Mouse (Mus musculus): ENCODE measurements around the gene Vtn.
A peak's percentile ranks its signal among the peaks of the same experiment; 100 is the strongest.
"Not testable (repeated sequence)": the region's sequence is repeated elsewhere in the genome, so short reads cannot be mapped to it uniquely, and the experiment has no call there.

Vtn gene

DNA sequence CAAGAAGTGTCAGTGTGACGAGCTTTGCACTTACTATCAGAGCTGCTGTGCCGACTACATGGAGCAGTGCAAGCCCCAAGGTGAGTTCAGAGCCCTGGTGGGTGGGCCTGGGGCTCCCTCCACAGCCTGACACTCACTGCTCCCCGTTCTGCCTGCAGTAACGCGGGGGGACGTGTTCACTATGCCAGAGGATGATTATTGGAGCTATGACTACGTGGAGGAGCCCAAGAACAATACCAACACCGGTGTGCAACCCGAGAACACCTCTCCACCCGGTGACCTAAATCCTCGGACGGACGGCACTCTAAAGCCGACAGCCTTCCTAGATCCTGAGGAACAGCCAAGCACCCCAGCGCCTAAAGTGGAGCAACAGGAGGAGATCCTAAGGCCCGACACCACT is 652 bp downstream of the Vtn start:
- no peak for DNase-seq

DNA sequence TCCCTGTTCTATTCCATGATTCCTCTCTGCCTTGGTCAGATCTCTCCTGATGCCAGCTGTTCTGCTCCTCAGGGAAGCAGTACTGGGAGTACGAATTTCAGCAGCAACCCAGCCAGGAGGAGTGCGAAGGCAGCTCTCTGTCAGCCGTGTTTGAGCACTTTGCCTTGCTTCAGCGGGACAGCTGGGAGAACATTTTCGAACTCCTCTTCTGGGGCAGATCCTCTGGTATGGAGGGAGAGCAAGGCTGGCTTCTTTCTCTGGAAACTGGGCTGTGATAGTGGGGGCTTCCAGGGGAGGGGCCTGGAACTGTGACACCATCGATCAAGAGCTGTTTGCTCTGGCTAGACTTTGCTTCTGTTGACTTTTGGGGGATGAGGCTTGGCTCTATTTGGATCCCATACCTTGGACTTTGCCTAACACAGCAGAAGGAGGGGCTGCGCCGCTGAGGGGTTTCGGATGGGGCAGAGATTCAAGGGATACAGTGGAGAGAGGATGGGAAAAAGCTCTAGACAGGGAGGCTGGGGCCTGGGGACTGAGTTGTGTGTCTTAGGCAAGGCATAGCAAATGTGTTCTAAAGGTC is 1.8 kb downstream of the Vtn start:
- DNase-seq, result no peak

DNA sequence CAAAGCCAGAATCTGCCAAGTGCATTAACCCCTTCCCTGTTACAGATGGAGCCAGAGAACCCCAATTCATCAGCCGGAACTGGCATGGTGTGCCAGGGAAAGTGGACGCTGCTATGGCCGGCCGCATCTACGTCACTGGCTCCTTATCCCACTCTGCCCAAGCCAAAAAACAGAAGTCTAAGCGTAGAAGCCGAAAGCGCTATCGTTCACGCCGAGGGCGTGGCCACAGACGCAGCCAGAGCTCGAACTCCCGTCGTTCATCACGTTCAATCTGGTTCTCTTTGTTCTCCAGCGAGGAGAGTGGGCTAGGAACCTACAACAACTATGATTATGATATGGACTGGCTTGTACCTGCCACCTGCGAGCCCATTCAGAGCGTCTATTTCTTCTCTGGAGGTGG is 2.6 kb downstream of the Vtn start:
- no peak for DNase-seq

DNA sequence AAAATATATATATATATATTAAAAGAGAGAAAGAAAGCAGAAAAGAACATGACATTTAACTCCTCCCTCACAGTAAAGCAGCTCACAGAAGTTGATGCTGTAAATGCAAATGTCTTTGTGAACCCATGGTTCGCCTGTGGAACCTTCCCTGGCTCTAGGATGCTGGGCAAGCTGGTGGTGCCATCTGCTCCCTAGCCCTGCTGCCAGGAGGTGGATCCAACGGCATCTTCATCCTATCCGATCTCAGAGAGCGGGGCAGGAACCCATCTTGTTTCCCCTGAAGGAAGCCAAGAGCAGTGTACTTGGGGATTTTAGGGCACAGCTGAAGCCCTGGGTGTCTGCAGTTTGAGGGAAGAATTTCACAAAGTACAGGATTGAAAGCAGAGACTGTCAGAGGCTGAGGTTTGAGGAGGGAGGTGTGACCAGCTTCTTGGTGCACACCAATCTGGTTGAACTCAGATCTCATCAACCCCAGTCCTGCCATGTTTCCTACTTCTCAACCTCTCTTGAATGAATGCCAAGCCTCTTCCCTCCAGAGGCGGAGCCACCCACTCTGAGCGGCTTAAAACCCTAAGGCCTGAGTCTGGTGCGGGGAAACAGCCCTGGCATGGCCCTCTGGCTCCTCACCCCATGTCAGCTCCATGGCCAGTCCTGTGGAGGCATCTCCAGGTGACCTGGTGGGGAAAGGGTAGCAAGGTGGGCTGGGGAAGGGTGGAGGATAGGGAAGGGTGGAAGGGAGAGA is 4.2 kb downstream of the Vtn start, which contains the start of gene Sebox:
Gene Sebox (plus strand): TSS at position 539 of the 742 bp plus-strand sequence.
- DNase-seq, result peak; percentile 77

DNA sequence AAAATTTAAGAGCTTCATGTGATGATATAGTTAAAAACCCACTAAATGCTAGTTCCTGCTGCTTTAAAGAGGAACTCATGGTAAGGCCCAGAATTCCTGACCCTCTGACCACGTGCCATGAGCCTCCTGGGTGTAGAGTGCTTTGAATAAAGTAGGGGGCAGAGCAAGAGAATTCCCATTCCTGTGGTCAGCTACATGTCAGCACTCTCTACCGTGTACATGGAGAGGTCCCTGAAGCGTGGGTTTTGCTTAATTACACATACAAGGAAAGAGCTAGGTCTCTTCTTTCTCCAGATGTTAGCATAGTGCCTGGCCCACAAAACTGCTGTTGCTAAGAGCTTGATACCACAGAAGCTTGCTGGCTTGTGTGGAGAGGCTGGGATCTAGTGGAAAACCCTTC is 6.5 kb downstream of the Vtn start:
- DNase-seq, result no peak

DNA sequence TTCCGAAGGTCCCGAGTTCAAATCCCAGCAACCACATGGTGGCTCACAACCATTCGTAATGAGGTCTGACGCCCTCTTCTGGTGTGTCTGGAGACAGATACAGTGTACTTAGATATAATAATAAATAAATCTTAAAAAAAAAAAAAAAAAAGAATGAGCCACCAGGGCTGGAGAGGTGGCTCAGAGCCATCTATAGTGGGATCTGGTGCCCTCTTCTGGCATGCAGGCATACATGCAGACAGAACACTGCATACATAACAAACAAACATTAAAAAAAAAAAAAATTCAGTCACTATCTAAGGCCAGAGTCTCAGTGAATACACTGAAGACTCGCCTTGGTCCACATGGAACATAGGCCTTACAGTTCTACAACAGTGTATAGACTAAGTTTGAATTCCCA is 10.3 kb downstream of the Vtn start:
- no peak for DNase-seq

DNA sequence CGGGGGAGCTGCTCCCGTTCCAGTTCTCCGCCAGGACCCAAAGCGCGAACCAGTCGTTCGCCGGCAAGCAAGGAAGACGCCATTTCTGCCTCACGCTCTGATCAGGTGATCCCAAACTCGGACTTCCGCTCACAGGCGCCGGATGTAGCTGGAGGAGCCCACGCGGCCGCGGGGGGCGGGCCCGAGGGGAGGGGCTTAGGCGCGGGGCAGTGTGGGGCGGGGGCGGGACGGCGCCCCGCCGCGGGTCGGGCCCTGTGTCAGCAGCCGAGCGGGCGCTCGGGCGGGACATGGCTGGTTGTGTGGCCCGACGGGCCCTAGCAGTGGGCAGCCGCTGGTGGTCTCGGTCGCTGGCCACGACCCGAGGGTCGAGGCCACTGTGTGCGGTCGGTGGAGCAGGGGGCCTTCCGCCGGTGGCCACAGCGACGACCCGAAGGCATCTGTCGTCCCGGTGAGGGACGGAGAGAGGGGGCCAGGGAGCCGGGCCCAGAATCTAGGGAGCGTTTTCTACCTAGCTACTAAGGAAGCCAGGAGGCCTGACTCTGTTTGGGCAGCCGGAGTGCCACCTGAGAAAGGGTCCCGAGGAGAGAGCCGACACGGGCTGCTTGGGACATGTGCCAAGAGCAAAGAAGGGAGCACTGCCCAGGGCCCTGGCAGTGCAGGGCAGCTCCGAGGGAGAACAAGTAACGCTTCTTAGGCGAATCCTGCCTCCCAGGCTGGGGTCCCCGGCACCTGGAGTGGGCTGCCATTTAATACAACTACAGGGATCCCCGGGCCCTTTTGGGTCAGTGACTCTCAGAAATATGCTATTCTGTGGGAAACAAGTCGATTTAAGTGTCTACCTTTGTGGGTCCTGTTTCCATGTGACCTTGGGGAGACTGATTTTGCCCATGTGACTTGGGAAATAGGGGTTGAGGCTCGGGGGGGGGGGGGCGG is 13.4 kb downstream of the Vtn start, which contains the start of the genes Tmem199 and Poldip2:
Gene Tmem199 (minus strand): TSS at position 148 of the 933 bp plus-strand sequence.
Gene Poldip2 (plus strand): TSS at position 169 of the 933 bp plus-strand sequence.
- peak; percentile 92 for DNase-seq

DNA sequence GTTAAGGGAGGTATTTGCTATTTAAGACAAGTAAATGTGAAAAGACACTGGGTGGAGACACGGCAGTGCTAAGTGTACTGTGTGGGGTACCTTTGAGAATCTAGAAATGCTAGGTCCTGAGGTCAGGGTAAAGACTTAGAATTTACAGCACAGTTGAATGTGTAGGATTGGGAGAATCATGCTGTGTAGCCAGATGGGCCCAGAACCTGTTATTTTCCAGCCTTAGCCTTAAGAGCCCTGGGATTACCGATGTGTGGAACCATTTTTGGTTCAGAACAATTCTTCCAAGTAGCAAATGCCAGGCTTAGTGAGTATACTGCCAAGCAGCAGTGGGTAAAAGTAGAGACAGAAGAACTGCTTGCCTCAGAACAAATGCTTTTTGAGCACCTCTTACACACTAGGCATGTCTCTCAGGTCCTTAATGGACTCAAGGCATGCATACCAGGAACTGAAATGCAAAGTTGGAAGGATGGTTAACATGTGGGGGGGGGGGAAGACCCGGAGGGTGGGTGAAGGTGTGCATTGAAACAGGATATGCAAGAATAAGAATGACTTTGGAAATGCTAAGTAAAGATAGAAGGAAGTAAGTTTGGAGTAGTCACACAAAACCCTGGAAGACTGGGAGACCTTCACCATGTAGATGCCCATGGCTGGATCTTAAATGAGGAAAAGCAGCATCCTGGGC is 14.4 kb downstream of the Vtn start:
- no peak for DNase-seq

DNA sequence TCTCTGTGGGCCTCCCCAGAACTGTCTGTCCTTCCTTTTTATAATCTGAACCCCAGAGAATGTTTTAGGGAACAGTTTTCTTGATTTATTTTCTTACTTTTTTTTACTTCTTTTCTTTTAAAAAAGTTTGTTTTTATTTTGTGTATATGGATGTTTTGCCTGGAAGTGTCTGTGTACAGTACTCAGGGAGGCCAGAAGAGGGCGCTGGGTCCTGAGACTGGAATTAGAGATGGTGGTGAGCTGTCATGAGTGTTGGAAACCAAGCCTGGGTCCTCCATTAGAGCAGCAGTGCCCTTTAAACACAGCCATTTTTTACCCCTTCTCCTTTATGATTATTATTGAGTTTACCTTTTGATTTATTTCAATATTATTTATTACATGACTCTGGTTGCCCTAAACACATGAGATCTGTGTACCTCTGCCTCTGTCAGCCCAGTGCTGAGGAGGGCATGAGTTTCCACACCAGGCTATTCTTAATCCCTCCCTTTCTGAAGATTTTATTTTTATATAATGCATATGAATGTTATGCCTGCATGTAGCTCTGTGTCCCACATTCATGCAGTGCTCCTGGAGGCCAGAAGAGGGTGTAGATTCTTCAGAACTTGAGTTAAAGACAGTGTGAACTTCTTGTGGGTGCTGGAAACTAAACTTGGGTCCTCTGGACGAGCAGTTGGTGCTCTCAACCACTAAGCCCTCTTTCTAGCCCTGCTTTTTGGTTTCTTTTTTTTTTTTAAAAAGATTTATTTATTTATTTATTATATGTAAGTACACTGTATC is 16.8 kb downstream of the Vtn start:
- DNase-seq, result no peak

DNA sequence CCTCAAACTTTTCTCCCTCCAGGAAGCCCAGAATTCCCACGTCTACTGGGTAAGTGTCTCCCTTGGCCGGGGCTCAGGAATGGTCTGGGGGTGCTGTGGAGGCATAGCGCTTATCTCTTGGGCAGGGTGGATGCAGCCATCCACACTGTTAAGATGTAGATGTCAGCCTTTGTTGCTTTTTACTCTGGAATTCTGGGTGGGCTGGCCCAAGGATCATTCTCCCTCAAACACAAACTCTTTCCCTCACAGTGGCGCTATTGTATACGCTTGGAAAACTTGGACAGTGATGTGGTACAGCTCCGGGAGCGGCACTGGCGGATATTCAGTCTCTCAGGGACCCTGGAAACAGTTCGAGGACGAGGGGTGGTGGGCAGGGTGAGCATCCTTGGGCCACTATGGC is 20.0 kb downstream of the Vtn start:
- no peak for DNase-seq

DNA sequence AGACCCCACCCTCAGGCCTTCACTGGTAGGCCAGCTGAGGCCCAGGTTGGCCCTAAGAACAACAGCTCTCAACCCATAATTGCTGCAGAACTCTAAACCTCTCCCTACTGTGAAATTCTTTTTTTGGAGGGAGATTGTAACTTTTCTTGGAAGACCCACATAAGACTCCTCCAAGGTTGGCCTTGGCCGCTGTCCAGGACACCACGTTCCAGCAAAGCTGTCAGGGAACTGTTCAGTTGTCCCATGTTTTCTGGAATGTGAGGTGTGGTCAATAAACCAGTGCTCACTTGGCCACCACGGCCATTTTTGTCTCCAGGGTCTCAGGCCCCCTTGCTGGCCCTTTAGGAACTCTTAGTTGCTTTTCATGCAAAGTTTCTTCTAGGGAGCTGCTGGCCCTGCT is 23.0 kb downstream of the Vtn start:
- DNase-seq, result no peak

DNA sequence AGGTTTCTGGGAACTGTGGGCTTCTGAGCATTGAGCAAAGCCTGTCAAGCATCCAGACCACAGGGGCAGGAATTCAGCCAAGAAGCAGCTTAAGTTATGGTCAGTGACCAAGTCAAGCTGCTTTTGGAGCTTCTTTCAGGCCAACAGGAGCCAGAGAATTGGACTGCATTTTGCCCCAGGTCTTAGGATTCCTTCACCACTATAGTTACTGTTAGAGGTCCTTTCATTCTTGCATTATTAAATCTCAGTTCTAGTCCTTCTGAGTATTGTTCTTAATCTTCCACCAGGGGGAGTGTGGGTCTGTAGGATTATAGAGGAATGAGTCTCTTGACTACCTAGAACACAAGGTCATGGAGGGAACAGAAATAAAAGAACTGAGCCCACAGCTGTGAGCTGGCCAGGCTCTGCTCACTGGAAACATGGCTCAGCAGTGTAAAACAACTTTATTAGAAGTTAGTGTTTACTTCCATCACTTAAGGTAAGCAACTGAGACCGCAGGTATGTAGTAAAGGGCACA is 23.6 kb downstream of the Vtn start:
- no peak for DNase-seq

DNA sequence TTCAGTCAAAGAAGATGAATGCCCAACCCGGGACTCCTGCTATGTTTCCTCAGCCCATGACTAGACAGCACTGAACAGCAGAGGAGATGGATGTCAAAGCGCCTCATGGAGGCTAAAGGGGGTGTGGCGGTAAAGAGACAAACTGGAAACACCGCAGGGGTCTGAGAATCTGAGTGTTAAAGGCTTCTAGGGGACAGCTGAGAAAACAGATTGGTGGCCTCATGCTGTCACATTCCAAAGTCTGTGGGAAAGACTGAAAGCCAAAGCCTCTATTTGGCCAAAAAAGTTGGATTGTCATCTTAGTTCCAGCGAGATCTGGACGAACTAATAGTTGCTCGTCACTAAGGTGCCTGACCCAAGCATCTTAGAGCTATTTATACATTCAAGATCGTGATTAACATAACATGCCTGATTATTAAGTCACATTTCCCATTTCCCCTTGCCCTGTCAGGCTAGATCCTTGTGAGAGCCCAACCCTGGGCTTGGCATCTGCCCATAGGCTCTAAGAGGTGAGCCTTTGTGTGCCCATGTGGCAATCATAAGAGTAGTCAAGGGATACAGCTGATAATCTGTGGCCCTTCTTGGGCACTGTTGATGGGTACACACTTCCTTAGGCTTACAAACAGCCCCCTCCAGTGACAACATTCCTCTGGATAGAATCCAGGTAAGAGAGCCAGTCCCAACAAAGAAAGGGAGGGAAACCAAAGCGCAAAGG is 24.5 kb downstream of the Vtn start:
- DNase-seq, result no peak

DNA sequence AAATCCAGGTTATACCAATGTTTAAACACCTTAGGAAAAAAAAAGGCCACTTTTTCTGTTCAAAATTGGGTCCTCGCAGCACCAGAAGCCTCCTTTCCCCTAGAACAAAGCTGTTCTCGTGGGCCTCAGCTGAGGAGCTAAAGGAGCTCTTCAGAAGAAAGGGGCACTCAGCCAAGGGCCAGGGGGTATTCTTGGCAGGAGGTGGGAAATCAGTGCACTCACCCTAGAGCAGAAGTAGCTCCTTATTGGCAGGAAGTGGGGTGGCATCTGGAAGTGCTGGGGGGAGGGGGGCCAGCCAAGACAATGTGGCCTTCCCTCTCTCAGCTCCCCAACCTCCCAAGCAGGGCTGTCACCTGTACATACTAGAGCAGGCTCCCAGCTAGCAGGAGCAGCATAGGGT is 25.9 kb downstream of the Vtn start:
- no peak for DNase-seq

DNA sequence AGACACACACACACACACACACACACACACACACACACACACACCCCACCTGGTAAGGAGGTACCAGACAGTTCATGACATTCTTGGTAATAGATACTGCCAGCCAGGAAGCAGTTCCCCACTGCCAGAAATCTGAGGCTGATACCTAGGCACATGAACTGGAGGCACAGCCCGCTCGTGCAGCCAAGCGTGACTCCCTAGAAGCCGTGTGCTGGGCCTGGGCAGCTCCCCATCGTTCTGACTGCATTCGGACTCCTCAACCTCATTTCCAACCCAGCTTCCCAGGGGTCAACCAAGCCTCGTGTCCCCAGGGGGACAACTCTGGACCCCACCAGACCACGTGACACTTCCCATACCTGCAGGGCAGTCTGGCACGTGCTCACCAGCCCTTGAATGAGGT is 29.8 kb downstream of the Vtn start:
- DNase-seq, result no peak

DNA sequence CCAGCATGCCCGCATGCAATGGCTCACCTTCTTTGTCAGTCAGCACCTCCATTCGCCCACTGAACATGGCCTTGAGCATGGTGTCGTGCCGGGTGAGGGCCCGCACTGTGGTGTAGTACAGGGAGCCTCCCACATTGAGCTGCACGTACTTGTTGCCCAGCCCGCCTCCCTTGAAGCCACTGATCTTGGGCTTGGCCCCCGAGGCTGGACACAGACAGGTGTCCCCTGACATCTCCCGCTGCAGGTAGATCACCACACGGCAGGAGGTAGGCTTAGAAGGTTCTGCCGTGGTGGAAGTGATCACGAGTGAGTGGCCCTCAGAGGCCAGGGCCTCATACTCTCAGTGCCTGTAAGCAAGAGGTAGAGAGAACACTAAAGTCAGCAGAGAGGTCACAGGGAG is 31.1 kb downstream of the Vtn start:
- no peak for DNase-seq

DNA sequence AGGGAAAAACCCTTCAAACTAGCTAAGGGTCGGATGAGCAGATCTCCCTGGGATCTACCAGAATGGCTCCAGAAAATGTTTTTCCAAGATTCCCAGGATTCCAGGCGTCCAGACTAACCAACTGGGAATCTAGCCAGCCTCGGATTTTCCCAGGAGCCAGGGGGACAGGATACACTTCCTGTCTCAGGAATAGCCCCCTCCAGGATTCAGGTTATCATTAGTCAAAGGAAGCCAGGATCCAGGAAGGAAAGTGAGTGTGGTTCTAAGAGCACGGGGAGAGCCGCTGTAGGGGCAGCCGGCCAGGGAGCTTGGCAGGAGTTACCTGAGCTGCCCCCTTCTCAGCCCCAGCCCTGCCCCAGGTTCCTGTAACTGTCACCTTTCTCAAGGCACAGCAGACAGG is 32.2 kb downstream of the Vtn start:
- DNase-seq, result no peak

DNA sequence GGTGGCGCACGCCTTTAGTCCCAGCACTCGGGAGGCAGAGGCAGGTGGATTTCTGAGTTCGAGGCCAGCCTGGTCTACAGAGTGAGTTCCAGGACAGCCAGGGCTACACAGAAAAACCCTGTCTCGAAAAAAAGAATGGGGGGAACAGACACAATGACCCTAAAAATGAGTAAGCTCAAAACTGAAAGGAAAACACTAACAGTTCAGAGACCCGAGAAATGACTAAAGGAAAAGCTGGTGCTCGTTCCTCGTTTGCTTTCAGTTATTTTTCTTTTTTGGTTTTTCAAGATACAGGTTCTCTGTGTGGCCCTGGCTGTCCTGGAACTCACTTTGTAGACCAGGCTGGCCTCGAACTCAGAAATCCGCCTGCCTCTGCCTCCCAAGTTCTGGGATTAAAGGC is 32.6 kb downstream of the Vtn start:
- DNase-seq, result not testable (repeated sequence)

DNA sequence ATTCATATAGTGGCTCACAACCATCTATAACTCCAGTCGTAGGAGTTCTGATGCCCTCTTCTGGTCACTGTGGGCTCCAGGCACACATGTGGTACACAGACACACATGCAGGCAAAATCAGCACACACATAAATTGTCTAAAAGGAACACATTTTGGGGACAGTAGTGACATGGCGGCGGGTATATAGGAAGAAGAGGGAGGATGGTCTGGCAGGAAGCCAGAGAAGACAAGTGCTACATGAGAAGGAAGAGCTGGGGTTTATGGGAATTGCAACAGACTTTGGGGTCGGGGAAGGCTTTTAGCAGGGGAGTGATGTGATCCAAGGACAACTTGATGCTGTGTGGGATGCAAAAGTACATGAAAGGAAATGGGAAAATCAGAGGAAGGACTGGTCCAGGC is 35.6 kb downstream of the Vtn start:
- no peak for DNase-seq

DNA sequence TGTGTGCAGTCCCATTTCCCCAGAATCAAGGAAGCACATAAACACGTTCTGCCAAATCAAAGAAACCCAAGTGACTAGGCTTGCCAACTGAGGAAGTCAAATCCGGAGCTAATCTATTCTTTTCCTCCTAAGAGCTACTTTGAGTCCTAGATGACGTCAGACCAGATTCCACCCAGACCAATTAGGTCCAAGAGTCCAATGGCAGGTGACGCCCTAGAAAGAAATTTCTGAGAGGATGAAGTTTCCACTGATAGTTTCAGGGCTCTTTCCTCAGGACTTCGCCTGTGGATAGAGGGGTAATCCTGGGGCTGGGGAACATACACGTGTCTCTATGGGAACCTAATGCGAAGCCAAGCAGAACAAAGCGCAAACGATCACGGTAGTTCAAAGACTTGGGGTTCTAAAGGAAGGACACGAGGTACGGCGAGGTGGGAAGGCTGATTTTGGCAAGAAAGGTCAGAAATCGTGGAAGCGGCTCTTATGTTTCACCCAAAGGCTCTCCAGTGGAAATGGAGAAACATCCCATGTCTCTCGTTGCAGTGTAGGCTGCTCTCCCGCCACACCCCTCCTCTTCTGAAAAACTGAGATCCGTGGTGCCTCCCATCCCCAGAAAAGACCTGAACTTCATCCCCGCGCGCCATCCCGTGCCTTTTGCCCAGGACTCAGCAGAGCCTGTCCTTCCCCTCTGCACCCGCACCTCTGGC is 36.6 kb downstream of the Vtn start:
- DNase-seq, result peak; percentile 44
